Mouse (Mus musculus) 3T3-L1 (cell line): Measurements from ENCODE around the gene Tmem35b.

Experiments used
- DNase-seq: peaks from one replicate; pipeline ENCODE4 v3.0.0-alpha.2; 2015; ENCODE audit warnings: low read depth, low spot score

Tmem35b gene

DNA sequence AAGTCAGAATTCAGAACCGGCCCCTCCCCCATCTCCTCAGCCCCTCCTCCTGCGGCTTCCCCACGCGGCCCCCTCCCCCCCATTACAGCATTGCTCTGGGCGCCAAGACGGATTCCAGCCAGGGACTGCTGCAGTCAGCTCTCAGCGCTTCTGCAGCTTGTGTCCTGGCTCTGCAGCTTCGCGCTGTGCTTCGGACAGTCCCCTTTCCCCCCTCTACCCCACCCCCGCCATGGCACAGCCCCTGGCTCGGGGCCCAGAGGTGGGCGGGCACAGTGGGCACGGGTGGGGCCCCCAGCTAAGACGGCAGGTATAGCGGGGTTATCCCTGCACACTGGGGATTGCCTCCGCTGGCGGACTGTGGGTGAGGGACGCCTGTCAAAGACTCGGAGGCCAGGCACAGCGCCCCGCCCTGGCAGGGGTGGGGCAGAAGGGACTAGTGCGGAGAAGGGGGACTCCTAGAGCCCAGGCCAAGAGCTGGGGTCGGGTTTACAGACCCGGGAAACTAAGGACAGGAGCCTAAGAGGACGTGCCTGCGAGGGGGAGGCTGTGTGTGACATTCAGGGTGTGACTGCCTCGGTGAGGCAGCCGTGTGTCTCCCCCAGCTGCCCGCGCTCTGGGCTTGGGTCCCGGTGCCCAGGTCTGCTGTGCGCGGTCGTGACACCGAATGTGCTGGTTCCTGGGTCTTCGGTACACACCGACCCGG lies 44.9 kb downstream of the Tmem35b start:
- no peak for DNase-seq

DNA sequence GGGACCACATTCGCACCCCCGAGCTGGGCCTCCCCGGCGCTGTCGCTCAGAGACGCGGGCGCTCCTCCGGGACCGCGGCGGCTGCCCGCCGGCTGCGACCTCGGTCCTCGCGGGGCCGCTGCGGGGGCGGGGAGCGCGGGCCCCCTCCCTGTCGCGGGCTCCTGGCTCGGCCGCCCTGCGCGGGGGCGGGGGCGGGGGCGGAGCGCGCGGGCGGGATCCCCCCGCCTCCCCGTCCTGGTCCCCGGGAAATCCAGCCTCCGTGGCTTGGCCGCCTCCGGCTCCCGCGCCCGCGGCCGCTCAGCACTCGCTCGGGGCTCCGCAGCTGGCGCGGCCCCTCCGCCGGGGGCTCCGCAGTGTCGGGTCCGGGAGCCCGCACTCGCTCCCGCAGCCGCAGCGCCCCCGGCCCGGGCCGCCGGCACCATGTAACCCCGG lies 45.4 kb downstream of the Tmem35b start, which contains the start of gene Dlgap3:
Gene Dlgap3 (plus strand): TSS at position 291 of the 432 bp plus-strand sequence.
- DNase-seq = no peak

DNA sequence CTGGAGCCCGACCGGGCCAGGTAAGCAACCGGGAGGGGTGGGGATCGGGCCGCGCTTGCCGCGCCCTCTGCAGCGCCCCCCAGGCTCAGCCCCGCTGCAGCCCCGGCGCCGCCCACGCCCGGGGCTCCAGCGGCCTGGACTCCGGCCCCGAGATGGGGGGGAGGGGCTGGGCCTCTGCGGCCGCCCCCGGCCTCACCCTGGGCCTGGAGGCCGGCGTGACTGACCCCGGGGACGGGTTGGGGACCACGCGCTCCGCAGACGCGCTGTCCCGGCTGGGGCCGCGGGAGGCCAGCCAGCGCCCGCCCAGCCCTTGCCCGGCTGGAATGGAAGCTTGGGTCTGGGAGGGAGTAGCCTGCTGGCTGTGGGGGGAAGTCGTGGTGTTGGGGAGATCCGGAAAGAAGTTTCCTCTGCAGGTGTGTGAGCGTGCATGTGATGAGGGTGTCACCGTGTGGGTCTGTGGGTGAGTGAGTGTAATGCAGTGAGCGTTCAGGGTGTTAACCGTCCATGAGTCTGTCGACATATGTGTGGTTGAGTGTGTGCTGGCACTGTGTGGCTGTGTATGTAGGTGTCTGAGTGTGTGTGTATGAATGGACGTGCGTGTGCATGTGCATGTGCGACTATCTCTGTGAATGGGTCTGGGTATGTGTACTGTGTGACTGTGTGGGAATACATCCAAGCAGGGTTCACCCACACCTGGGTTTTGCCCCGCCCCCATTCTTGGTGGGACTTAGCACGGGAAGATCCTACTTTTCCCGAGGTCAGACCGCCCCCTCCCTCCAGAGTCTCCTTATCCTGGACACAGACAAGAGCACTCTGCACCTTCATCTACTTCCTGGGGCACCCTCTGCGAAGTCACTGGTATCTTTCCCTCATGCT lies 46.1 kb downstream of the Tmem35b start:
- DNase-seq = no peak

GRCm38 (mm10) chr4:127170866-127171265 lies 47.4 kb downstream of the Tmem35b start:
- DNase-seq = no peak

- DNase-seq = no peak
These were observed 47.9 kb downstream of the Tmem35b start for GRCm38 (mm10) chr4:127171341-127171905.

DNA sequence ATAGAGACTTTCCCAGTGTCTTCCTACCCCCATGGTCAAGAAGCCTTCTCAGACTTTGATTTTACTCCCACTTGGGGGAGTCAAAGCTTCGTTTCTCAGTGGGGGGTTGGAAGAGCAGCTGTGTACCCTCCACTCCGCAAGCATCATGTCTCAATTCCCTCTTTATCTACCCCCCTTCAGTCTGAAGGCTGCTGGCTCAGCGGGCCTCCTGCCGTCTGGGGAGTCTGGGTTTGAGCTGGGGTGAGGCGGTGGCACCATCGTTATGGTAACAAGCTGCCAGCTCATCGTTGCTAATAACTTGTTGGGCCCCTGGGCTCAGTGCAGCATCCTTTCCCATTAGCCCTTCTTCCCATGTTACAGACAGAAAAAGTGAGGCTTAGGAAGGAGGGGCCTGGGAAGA lies 48.6 kb downstream of the Tmem35b start:
- DNase-seq = no peak

GRCm38 (mm10) chr4:127172614-127173013 lies 49.1 kb downstream of the Tmem35b start:
- no peak for DNase-seq

GRCm38 (mm10) chr4:127173461-127173860 lies 50.0 kb downstream of the Tmem35b start:
- peak; percentile 64 for DNase-seq

DNA sequence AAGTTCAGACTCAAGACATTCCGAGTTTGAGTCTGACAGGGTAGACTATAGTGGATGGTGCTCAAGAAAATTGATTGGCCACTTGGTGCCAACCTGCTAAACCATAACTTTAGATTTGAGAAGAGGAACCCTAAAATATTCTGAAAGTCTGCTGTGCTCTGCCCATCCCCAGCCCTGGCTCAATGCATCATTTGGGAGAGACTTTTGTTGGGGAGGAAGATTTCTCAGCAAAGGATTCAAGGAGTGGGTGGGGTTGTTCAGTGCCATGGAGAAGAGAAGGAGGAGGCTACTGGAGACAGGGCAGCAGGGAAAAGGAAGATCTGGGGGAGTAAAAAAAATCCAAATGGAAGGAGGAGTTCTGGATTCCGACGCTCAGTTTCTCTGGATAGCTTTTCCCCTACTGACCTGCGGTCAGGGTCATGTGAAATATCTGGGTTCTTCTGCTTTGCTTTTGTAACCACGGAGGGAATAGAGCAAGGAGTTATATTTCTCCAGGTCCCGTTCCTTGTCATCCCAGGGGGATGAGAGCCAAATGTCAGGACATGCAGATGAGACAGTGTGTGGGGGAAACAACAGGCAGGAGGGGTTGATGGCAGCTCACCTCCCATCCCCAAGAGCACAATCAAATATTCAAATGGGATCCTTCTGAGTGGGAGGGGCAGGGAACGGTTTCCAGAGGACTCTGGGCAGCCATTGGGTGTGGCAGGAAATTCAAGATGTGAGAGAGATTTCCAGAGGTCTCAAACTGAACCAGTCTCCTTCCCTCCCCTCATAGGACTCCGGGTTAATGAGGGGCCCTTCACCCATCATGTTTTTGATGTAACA lies 50.8 kb downstream of the Tmem35b start:
- DNase-seq = no peak

DNA sequence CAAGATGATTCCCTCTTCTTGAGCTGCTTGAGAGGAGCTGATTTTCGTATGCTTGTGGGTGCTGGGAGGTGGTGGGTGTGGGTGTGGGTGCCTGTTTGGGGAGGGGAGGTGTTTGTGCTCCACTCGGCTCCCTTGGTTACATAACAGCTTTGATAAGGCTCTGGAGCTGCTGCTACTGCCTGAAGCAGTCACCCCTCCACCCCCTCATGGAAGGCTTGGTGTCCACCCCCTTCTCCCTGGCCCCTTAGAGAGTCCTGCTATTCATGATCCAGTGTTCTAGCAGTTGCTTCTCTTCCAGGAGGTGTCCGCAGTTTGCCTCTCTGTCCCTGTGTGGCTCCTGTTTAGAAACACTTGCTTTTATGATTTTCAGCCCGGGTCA lies 51.4 kb downstream of the Tmem35b start:
- DNase-seq = no peak

DNA sequence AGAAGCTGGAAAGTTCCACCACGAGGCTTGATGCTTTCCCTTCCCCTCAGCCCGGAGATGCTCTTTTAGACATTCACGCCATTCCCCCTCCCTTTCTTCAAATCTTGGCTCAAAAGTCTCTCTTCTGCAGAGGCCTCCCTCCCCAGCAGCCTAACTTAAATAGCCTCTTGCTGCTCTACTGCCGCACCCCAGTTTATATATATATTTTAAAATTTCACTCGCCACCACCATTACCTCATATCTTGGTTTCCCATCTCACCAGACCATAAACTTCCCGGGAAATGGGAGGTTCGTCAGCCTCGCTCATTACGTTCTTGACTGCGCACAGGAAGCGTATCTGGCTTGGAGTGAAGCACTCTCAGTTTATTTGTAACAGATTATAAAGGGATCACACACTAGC lies 54.5 kb downstream of the Tmem35b start:
- DNase-seq = no peak

- no peak for DNase-seq
These were observed 55.2 kb downstream of the Tmem35b start for GRCm38 (mm10) chr4:127178671-127179070.
